Mouse (Mus musculus) MEL (cell line): ENCODE data around the gene Lrrc74b. TPM values are rescaled to one million over a fixed set of nuclear protein-coding genes. Genes with fewer than 3 reads are reported as not detected.
A peak's percentile ranks its signal among the peaks of the same experiment; 100 is the strongest.

Experiments used
- DNase-seq: peaks from one replicate; pipeline ENCODE4 v3.0.0; 2011; ENCODE audit warnings: low read depth, low spot score
- H3K27ac ChIP-seq: 2 replicates; pipeline ENCODE4 v1.5.1; 2012; ENCODE audit warnings: low read depth, mild to moderate bottlenecking, control low read depth, low read length, moderate library complexity; ENCODE audit not compliant: control insufficient read depth
- H3K27me3 ChIP-seq, 2 experiments: fragments of 150-350 bp in 1 of 2; sonication (generic) in 1 of 2; 2 replicates each; pipeline ENCODE4 v1.6.1; 2012; ENCODE audit warnings: low read length in 2 of 2, mild to moderate bottlenecking in 2 of 2, improper control_type of control experiment in 1 of 2, moderate library complexity in 1 of 2; ENCODE audit not compliant: insufficient read depth in 2 of 2, control insufficient read depth in 1 of 2
- H3K36me3 ChIP-seq, 2 experiments: 2 replicates each; pipeline ENCODE4 v1.6.1; 2012 to 2014; ENCODE audit warnings: low read length in 2 of 2, improper control_type of control experiment in 1 of 2, inconsistent platforms in 1 of 2, mild to moderate bottlenecking in 1 of 2; ENCODE audit not compliant: insufficient read depth in 2 of 2, control insufficient read depth in 1 of 2
- H3K4me1 ChIP-seq, 2 experiments: fragments of 150-350 bp in 1 of 2; sonication (generic) in 1 of 2; 2 replicates each; pipeline ENCODE4 v1.6.1; 2012; ENCODE audit warnings: low read length in 2 of 2, improper control_type of control experiment in 1 of 2, mild to moderate bottlenecking in 1 of 2; ENCODE audit not compliant: insufficient read depth in 2 of 2, control insufficient read depth in 1 of 2
- H3K4me3 ChIP-seq, 2 experiments: fragments of 150-350 bp in 1 of 2; sonication (generic) in 1 of 2; 2 replicates each; pipeline ENCODE4 v1.5.1; 2012; ENCODE audit warnings: low read depth in 2 of 2, low read length in 2 of 2, mild to moderate bottlenecking in 2 of 2, moderate library complexity in 2 of 2, control low read depth in 1 of 2, improper control_type of control experiment in 1 of 2; ENCODE audit not compliant: control insufficient read depth in 1 of 2, insufficient read depth in 1 of 2
- H3K79me2 ChIP-seq: 2 replicates; pipeline ENCODE4 v1.6.1; 2012; ENCODE audit warnings: mild to moderate bottlenecking, low read length, moderate library complexity; ENCODE audit not compliant: control insufficient read depth, poor library complexity, insufficient read depth
- H3K9ac ChIP-seq: 2 replicates; pipeline ENCODE4 v1.6.1; 2012; ENCODE audit warnings: low read depth, mild to moderate bottlenecking, control low read depth, low read length, moderate library complexity; ENCODE audit not compliant: control insufficient read depth, poor library complexity, severe bottlenecking
- H3K9me3 ChIP-seq: fragments of 150-350 bp; sonication (generic); replicated peaks from 2 replicates; pipeline ENCODE4 v1.6.1; 2012; ENCODE audit warnings: mild to moderate bottlenecking, low read length, improper control_type of control experiment, moderate library complexity; ENCODE audit not compliant: insufficient read depth
- BHLHE40 ChIP-seq: IDR thresholded peaks from 2 replicates; pipeline ENCODE4 v1.6.1; 2012; ENCODE audit warnings: low read depth, mild to moderate bottlenecking, inconsistent platforms, low read length, improper control_type of control experiment, borderline replicate concordance
- CHD2 ChIP-seq: IDR thresholded peaks from 2 replicates; pipeline ENCODE4 v1.6.1; 2011; ENCODE audit warnings: low read length, improper control_type of control experiment
- CTCF ChIP-seq, 3 experiments: IDR thresholded peaks in 2 of 3; conservative IDR thresholded peaks in 1 of 3; 2 replicates each; pipeline ENCODE4 v1.5.1; 2011 to 2012; ENCODE audit warnings: low read length in 3 of 3, low read depth in 2 of 3, mild to moderate bottlenecking in 2 of 3, improper control_type of control experiment in 1 of 3, inconsistent platforms in 1 of 3, mixed read lengths in 1 of 3, moderate library complexity in 1 of 3; ENCODE audit not compliant: control insufficient read depth in 1 of 3, insufficient read depth in 1 of 3, poor library complexity in 1 of 3, severe bottlenecking in 1 of 3
- E2F4 ChIP-seq: IDR thresholded peaks from 2 replicates; pipeline ENCODE4 v1.6.1; 2011; ENCODE audit warnings: low read depth, low read length, improper control_type of control experiment, borderline replicate concordance
- ETS1 ChIP-seq: IDR thresholded peaks from 2 replicates; pipeline ENCODE4 v1.6.1; 2012; ENCODE audit warnings: low read depth, mild to moderate bottlenecking, inconsistent platforms, low read length, improper control_type of control experiment, moderate library complexity
- GATA1 ChIP-seq: IDR thresholded peaks from 2 replicates; pipeline ENCODE4 v1.6.1; 2011; ENCODE audit warnings: low read depth, low read length, improper control_type of control experiment
- HCFC1 ChIP-seq: IDR thresholded peaks from 2 replicates; pipeline ENCODE4 v1.6.1; 2012; ENCODE audit warnings: low read depth, mild to moderate bottlenecking, inconsistent platforms, low read length, improper control_type of control experiment, moderate library complexity
- KAT2A ChIP-seq: conservative IDR thresholded peaks from 2 replicates; pipeline ENCODE4 v1.6.1; 2012; ENCODE audit warnings: low read depth, low read length, improper control_type of control experiment, inconsistent platforms
- MAFK ChIP-seq: IDR thresholded peaks from 2 replicates; pipeline ENCODE4 v1.6.1; 2011; ENCODE audit warnings: low read depth, mild to moderate bottlenecking, low read length, improper control_type of control experiment, borderline replicate concordance
- MAZ ChIP-seq: IDR thresholded peaks from 2 replicates; pipeline ENCODE4 v1.6.1; 2012; ENCODE audit warnings: low read depth, mild to moderate bottlenecking, inconsistent platforms, low read length, improper control_type of control experiment
- MXI1 ChIP-seq: IDR thresholded peaks from 2 replicates; pipeline ENCODE4 v1.6.1; 2011; ENCODE audit warnings: mild to moderate bottlenecking, low read depth, low read length, improper control_type of control experiment
- MYB ChIP-seq: IDR thresholded peaks from 2 replicates; pipeline ENCODE4 v1.6.1; 2011; ENCODE audit warnings: mild to moderate bottlenecking, low read depth, low read length, improper control_type of control experiment
- POLR2AphosphoS2 ChIP-seq: IDR thresholded peaks from 2 replicates; pipeline ENCODE4 v1.6.1; 2011; ENCODE audit warnings: low read length, improper control_type of control experiment
- POLR2AphosphoS5 ChIP-seq: IDR thresholded peaks from 2 replicates; pipeline ENCODE4 v1.6.1; 2012; ENCODE audit warnings: low read depth, borderline replicate concordance, mild to moderate bottlenecking, inconsistent platforms, low read length, moderate library complexity, mixed read lengths
- RCOR1 ChIP-seq: IDR thresholded peaks from 2 replicates; pipeline ENCODE4 v1.6.1; 2012; ENCODE audit warnings: low read depth, mild to moderate bottlenecking, inconsistent platforms, low read length, improper control_type of control experiment
- TCF12 ChIP-seq: IDR thresholded peaks from 2 replicates; pipeline ENCODE4 v1.6.1; 2014; ENCODE audit warnings: low read depth, mild to moderate bottlenecking, inconsistent platforms, low read length, improper control_type of control experiment, moderate library complexity
- UBTF ChIP-seq: IDR thresholded peaks from 2 replicates; pipeline ENCODE4 v1.6.1; 2012; ENCODE audit warnings: low read depth, mild to moderate bottlenecking, inconsistent platforms, low read length, improper control_type of control experiment, moderate library complexity, borderline replicate concordance; ENCODE audit not compliant: insufficient read depth
- USF1 ChIP-seq: IDR thresholded peaks from 2 replicates; pipeline ENCODE4 v1.6.1; 2014; ENCODE audit warnings: low read depth, mild to moderate bottlenecking, inconsistent platforms, low read length, improper control_type of control experiment, moderate library complexity
- ZMIZ1 ChIP-seq: IDR thresholded peaks from 2 replicates; pipeline ENCODE4 v1.6.1; 2012; ENCODE audit warnings: low read depth, mild to moderate bottlenecking, inconsistent platforms, low read length, improper control_type of control experiment, moderate library complexity
- ZNF384 ChIP-seq: IDR thresholded peaks from 2 replicates; pipeline ENCODE4 v1.6.1; 2012; ENCODE audit warnings: low read depth, mild to moderate bottlenecking, inconsistent platforms, low read length, improper control_type of control experiment
- polyA plus RNA-seq, 2 experiments: library from polyadenylated mRNA; stranded (reverse) in 1 of 2; unstranded in 1 of 2; fragments of >175 nt in 1 of 2; fragments of >200 nt in 1 of 2; gene quantifications; 2 replicates each; pipeline versions ENCODE4 v1.2.1 to v1.2.4; 2012; ENCODE audit warnings: low replicate concordance in 2 of 2, low read depth in 1 of 2; ENCODE audit not compliant: insufficient read length in 2 of 2, insufficient read depth in 1 of 2, missing spikeins in 1 of 2
- total RNA-seq: library from RNA; depleted of rRNA; stranded (reverse); fragments of 300-350 nt; gene quantifications from 2 replicates; pipeline ENCODE4 v1.2.3, GENCODE M21; 2012

Gene Lrrc74b
- total and polyA plus RNA-seq, 3 experiments = 0.10 to 0.12 TPM; not detected in 1

DNA sequence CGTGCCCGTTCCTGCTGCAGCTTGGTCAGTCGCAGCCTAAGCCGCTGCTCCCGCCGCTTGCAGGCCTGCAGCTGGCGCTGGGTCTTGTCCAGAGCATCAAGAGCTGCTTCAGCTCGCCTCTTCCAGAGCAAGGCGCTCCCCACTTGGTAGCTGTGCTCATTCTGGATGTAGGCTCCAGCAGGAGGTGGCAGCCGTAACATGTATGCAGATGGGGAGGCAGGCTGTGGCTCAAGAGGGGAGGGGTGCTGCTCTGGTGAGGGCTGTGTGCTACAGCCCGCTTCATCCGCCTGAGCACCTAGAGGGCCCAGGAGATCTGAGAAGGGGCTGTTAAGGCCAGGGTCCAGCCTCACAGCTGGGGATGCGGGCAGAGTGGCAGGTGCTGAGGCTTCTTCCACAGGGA, 32.8 kb downstream of the Lrrc74b start:
- peaks cover 0 to 13% of the 10 kb centered on the region in 2 experiments; a peak in 2 of 4 replicates for H3K4me1 ChIP-seq
- no peaks in the 10 kb centered on the region for H3K27me3 ChIP-seq
- DNase-seq = no peak
- peaks cover 0 to 12% of the 10 kb centered on the region in 2 experiments; a peak in 2 of 4 replicates for H3K36me3 ChIP-seq
- no peak overlapping the region for H3K4me3 ChIP-seq
- H3K9me3 ChIP-seq = no peaks in the 10 kb centered on the region
- H3K9ac ChIP-seq = no peak overlapping the region
- TF ChIP-seq BHLHE40 = no peak
- TF ChIP-seq CTCF (IDR thresholded peaks at IDR 0.05 in 2 of 3, conservative IDR thresholded peaks at IDR 0.05 in 1 of 3; ENCODE audit: control insufficient read depth in 1 of 3, insufficient read depth in 1 of 3, low read depth in 2 of 3, low read length in 3 of 3, poor library complexity in 1 of 3, severe bottlenecking in 1 of 3) = no peak
- no peak for TF ChIP-seq ZNF384
- TF ChIP-seq CHD2 = no peak
- no peak for TF ChIP-seq GATA1
- no peak for TF ChIP-seq POLR2AphosphoS2
- TF ChIP-seq POLR2AphosphoS5 = no peak
- TF ChIP-seq MAFK = no peak
- TF ChIP-seq MYB = no peak
- TF ChIP-seq TCF12 = no peak
- no peak for TF ChIP-seq ETS1
- TF ChIP-seq UBTF = no peak
- no peak for TF ChIP-seq USF1
- TF ChIP-seq KAT2A = no peak
- TF ChIP-seq ZMIZ1 = no peak
- no peak for TF ChIP-seq E2F4
- TF ChIP-seq HCFC1 = no peak
- TF ChIP-seq MXI1 = no peak
- no peak for TF ChIP-seq MAZ
- peaks cover 18% of the 10 kb centered on the region for H3K79me2 ChIP-seq
- H3K27ac ChIP-seq = no peak overlapping the region

- TF ChIP-seq POLR2AphosphoS2 = 0 out of 2 replicates have a peak, but pooled peaks have one; percentile 22
- no peak for TF ChIP-seq RCOR1
- no peak overlapping the region for H3K9ac ChIP-seq
- peaks cover 0 to 12% of the 10 kb centered on the region in 2 experiments; a peak in 2 of 4 replicates for H3K36me3 ChIP-seq
- peaks cover 0 to 13% of the 10 kb centered on the region in 2 experiments; a peak in 2 of 4 replicates for H3K4me1 ChIP-seq
- DNase-seq = no peak
- H3K79me2 ChIP-seq = peaks cover 18% of the 10 kb centered on the region
- no peak overlapping the region for H3K27ac ChIP-seq
- H3K27me3 ChIP-seq = no peaks in the 10 kb centered on the region
- H3K9me3 ChIP-seq = no peaks in the 10 kb centered on the region
- H3K4me3 ChIP-seq = no peak overlapping the region
Measured at GRCm38 (mm10) chr16:17527606-17528005, 33.4 kb downstream of the Lrrc74b start.
